Mouse (Mus musculus) ES-E14 (cell line): Measurements from ENCODE around the gene Smco3. TPM values are rescaled to one million over a fixed set of nuclear protein-coding genes. Genes with fewer than 3 reads are reported as not detected.

Experiments used
- DNase-seq: peaks from one replicate; pipeline ENCODE4 v3.0.0-alpha.2; 2013; ENCODE audit warnings: low read depth, low spot score
- H3K27ac ChIP-seq: 2 replicates; pipeline ENCODE4 v1.5.1; 2012; ENCODE audit warnings: low read depth, mild to moderate bottlenecking, low read length, moderate library complexity, mixed read lengths; ENCODE audit not compliant: poor library complexity, insufficient read depth, severe bottlenecking
- H3K36me3 ChIP-seq: 2 replicates; pipeline ENCODE4 v1.6.1; 2012; ENCODE audit warnings: mild to moderate bottlenecking, low read length, moderate library complexity, mixed read lengths; ENCODE audit not compliant: control insufficient read depth, poor library complexity, insufficient read depth, severe bottlenecking
- H3K4me1 ChIP-seq, 2 experiments: fragments of 150-350 bp in 1 of 2; sonication (generic) in 1 of 2; 2 replicates each; pipeline ENCODE4 v1.6.1; 2012; ENCODE audit warnings: low read length in 2 of 2, mild to moderate bottlenecking in 1 of 2, mixed read lengths in 1 of 2; ENCODE audit not compliant: control insufficient read depth in 2 of 2, insufficient read depth in 2 of 2, poor library complexity in 1 of 2
- H3K4me3 ChIP-seq, 2 experiments: fragments of 150-350 bp in 1 of 2; sonication (generic) in 1 of 2; 2 replicates each; pipeline ENCODE4 v1.5.1; 2012; ENCODE audit warnings: low read length in 2 of 2, low read depth in 1 of 2, mild to moderate bottlenecking in 1 of 2, mixed read lengths in 1 of 2; ENCODE audit not compliant: insufficient read depth in 1 of 2, poor library complexity in 1 of 2, severe bottlenecking in 1 of 2
- H3K9ac ChIP-seq: 2 replicates; pipeline ENCODE4 v1.6.1; 2012; ENCODE audit warnings: low read depth, mild to moderate bottlenecking, low read length, mixed read lengths; ENCODE audit not compliant: poor library complexity, insufficient read depth, severe bottlenecking
- H3K9me3 ChIP-seq: fragments of 150-350 bp; sonication (generic); 2 replicates; pipeline ENCODE4 v1.6.1; 2012; ENCODE audit warnings: low read depth, mild to moderate bottlenecking, low read length; ENCODE audit not compliant: control insufficient read depth, insufficient read depth
- CHD2 ChIP-seq: IDR thresholded peaks from 2 replicates; pipeline ENCODE4 v1.6.1; 2014; ENCODE audit warnings: mild to moderate bottlenecking, low read depth, low read length, inconsistent platforms
- HCFC1 ChIP-seq: IDR thresholded peaks from 2 replicates; pipeline ENCODE4 v1.6.1; 2012; ENCODE audit warnings: low read length, inconsistent platforms, borderline replicate concordance; ENCODE audit not compliant: insufficient read depth
- MAFK ChIP-seq: IDR thresholded peaks from 2 replicates; pipeline ENCODE4 v1.6.1; 2014; ENCODE audit warnings: mild to moderate bottlenecking, low read depth, low read length, inconsistent platforms; ENCODE audit not compliant: insufficient read depth
- ZC3H11A ChIP-seq: IDR thresholded peaks from 2 replicates; pipeline ENCODE4 v1.6.1; 2012; ENCODE audit warnings: low read depth, mild to moderate bottlenecking, inconsistent platforms, low read length, borderline replicate concordance
- ZNF384 ChIP-seq: IDR thresholded peaks from 2 replicates; pipeline ENCODE4 v1.6.1; 2012; ENCODE audit warnings: low read depth, low read length, inconsistent platforms
- in situ Hi-C, 2 experiments: fragments of 600-800 bp; cut with MboI; formaldehyde crosslinking; loops; one replicate each; pipeline ENCODE4 v1.15.1; 2025; ENCODE audit warnings: low sequenced_read_pairs in 2 of 2, inconsistent platforms in 1 of 2; ENCODE audit not compliant: unreplicated experiment in 2 of 2
- total RNA-seq: library from RNA; depleted of rRNA; stranded (reverse); fragments of 300-350 nt; gene quantifications from 2 replicates; pipeline ENCODE4 v1.2.3, GENCODE M21; 2012

Gene Smco3
- total RNA-seq, 1 experiment: not detected

GRCm38 (mm10) chr6:136850267-136850666 lies 15.0 kb upstream of the Smco3 start:
- Histone ChIP-seq H3K4me1 (no peaks in the 10 kb centered on the region; a peak in 1 of 4 replicates), H3K27ac (no peak overlapping the region), H3K9me3 (no peaks in the 10 kb centered on the region), H3K36me3 (no peaks in the 10 kb centered on the region), H3K4me3 (no peak overlapping the region), H3K9ac (no peak overlapping the region)
- DNase-seq: no peak
- TF ChIP-seq CHD2 (no peak), ZC3H11A (no peak), MAFK (no peak), ZNF384 (no peak), HCFC1 (no peak)
- in situ Hi-C loops: no loop called here

DNA sequence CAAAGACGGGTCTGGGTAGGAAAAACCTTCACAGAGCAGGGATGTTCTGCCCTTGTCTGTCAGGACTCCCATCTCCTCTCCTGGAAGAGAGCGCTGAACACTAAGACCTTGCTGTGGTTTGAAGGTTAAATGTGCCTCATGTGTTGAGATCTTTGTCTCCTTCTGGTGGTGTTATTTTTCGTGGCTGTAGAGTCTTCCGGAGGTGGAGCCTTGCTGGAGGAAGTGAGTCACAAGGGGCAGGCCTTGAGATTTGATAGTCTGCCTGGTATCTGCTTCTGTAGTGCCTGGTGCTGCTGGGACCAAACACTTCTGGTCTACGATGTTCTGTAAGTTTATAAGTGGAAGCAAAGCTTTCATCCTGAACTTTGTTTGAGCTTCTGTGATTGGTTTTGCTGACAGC lies 13.7 kb upstream of the Smco3 start:
- Histone ChIP-seq H3K9me3 (no peaks in the 10 kb centered on the region), H3K4me3 (no peak overlapping the region), H3K27ac (no peak overlapping the region), H3K9ac (no peak overlapping the region), H3K4me1 (no peaks in the 10 kb centered on the region; a peak in 1 of 4 replicates), H3K36me3 (no peaks in the 10 kb centered on the region)
- no peak for TF ChIP-seq CHD2
- TF ChIP-seq ZC3H11A: no peak
- TF ChIP-seq HCFC1: no peak
- no peak for TF ChIP-seq ZNF384
- TF ChIP-seq MAFK: no peak
- DNase-seq: no peak
- in situ Hi-C loops: no loop called here

GRCm38 (mm10) chr6:136848399-136848798 lies 13.1 kb upstream of the Smco3 start:
- Histone ChIP-seq H3K9ac (no peak overlapping the region), H3K4me1 (no peaks in the 10 kb centered on the region; a peak in 1 of 4 replicates), H3K27ac (no peak overlapping the region), H3K9me3 (no peaks in the 10 kb centered on the region), H3K36me3 (no peaks in the 10 kb centered on the region), H3K4me3 (no peak overlapping the region)
- DNase-seq: no peak
- TF ChIP-seq MAFK (no peak), HCFC1 (no peak), ZNF384 (no peak), ZC3H11A (no peak), CHD2 (no peak)
- in situ Hi-C loops: no loop called here

DNA sequence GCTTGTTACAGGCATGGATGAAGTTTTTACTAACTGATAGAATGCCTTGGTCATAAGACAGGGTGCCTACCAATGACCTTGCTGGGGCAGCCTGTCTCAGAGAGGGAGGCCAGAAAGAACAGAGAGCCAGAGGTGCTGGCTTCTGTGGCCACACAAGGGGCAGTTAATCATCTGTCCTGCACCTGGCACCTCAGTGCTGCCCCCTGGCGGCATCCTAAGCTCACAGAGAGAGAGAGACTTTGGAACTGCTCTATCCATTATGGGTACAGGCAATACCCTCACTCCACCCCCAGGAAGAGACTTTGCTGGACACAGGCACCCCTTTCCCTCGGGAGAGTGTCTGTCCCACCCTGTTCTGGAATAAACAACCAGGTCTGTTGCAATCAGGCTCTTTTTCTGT lies 12.5 kb upstream of the Smco3 start:
- Histone ChIP-seq H3K4me1 (no peaks in the 10 kb centered on the region; a peak in 1 of 4 replicates), H3K9me3 (no peaks in the 10 kb centered on the region), H3K27ac (no peak overlapping the region), H3K4me3 (no peak overlapping the region), H3K36me3 (no peaks in the 10 kb centered on the region), H3K9ac (no peak overlapping the region)
- TF ChIP-seq HCFC1 (no peak), ZC3H11A (no peak), ZNF384 (no peak), MAFK (no peak), CHD2 (no peak)
- peak; percentile 64 for DNase-seq
- in situ Hi-C loops: no loop called here

GRCm38 (mm10) chr6:136847267-136847666 lies 12.0 kb upstream of the Smco3 start:
- no peak overlapping the region for H3K4me3 ChIP-seq
- H3K4me1 ChIP-seq: peaks cover 0 to 3% of the 10 kb centered on the region in 2 experiments; a peak in 1 of 4 replicates
- TF ChIP-seq ZC3H11A (no peak), HCFC1 (no peak), ZNF384 (no peak), CHD2 (no peak), MAFK (no peak)
- no peaks in the 10 kb centered on the region for H3K36me3 ChIP-seq
- in situ Hi-C loops: no loop called here
- H3K27ac ChIP-seq: no peak overlapping the region
- H3K9ac ChIP-seq: no peak overlapping the region
- H3K9me3 ChIP-seq: no peaks in the 10 kb centered on the region
- no peak for DNase-seq
